Mouse (Mus musculus): ENCODE data around the gene Dcun1d2. TPM values are rescaled to one million over a fixed set of nuclear protein-coding genes. Genes with fewer than 3 reads are reported as not detected.

Dcun1d2 gene
- total RNA-seq, 1 experiment from 2014 or later, result 17.7 TPM

DNA sequence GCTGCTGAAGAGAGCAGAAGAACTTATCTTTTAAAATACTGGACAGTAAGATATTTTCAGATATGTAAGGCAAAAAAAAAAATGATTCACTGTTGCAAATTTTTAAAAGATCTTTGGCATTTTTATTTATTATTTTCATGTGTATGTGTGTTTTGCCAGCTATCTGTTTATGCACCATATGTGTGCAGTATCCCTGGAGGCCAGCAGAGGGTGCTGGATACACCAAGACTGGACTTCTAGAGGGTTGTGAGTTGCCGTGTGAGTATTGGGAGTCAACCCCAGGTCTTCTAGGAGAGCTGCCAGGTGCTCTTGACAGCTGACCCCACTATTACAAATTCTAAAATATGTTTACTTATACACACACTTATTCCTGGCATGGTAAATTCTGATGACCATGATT lies 4.7 kb downstream of the Dcun1d2 start:
- ATAC-seq (replicated peaks in 1 of 2; ENCODE audit: insufficient read depth in 1 of 2, low FRiP score in 2 of 2, low TSS enrichment in 1 of 2, low read depth in 1 of 2, poor library complexity in 2 of 2, severe bottlenecking in 2 of 2), result no peak

GRCm38 (mm10) chr8:13276941-13277447 lies 10.9 kb downstream of the Dcun1d2 start:
- no peak for ATAC-seq (replicated peaks in 1 of 2; ENCODE audit: insufficient read depth in 1 of 2, low FRiP score in 2 of 2, low TSS enrichment in 1 of 2, low read depth in 1 of 2, poor library complexity in 2 of 2, severe bottlenecking in 2 of 2)

DNA sequence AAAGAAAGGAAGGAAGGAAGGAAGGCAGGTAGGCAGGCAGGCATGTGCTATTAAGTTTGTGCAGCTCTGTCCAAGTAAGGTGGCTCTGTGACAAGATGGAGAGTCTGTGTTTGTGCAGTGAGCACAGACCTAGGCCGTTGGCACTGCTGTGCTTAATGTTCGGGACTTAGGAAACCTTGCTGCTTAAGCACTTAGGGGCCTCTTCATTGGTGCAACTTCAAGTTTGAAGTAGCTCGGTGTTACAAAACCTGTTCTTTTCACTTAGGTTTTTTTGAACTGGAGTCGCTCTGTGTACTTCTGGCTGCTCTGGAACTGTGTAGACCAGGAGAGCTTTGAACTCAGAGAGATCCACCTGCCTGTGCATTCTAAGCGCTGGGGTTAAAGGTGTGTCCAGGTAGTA lies 15.1 kb downstream of the Dcun1d2 start:
- no peak for ATAC-seq (replicated peaks in 1 of 2; ENCODE audit: insufficient read depth in 1 of 2, low FRiP score in 2 of 2, low TSS enrichment in 1 of 2, low read depth in 1 of 2, poor library complexity in 2 of 2, severe bottlenecking in 2 of 2)

- no peak for ATAC-seq (replicated peaks in 1 of 2; ENCODE audit: insufficient read depth in 1 of 2, low FRiP score in 2 of 2, low TSS enrichment in 1 of 2, low read depth in 1 of 2, poor library complexity in 2 of 2, severe bottlenecking in 2 of 2)
Observed at GRCm38 (mm10) chr8:13267566-13267965, 20.4 kb downstream of the Dcun1d2 start.

DNA sequence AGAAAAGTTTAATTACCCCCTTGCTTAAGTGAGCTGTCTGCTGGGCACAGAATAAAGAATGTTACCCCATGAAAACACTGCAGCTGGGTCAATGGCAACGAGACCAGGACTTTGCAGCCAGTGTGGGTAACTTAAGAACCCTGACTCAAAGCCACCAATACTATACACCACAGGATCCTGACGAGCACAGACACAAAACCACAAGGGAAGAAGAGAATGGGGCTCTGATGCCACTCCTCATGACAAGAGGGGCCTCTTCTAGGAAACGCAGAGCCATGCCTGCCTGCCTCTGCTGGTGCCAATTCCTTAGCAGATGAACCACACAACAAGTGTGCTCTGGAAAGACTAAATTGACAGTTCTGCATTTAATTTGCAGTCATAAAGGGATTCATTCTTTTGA lies 24.6 kb downstream of the Dcun1d2 start:
- ATAC-seq (replicated peaks in 1 of 2; ENCODE audit: insufficient read depth in 1 of 2, low FRiP score in 2 of 2, low TSS enrichment in 1 of 2, low read depth in 1 of 2, poor library complexity in 2 of 2, severe bottlenecking in 2 of 2), result peak in 1 of 2 experiments; percentile 27; a peak in 1 of 4 replicates

GRCm38 (mm10) chr8:13254019-13254418 lies 33.9 kb downstream of the Dcun1d2 start, which contains the start of gene Adprhl1:
Gene Adprhl1, minus strand, starts transcription at chr8:13254162.
- ATAC-seq (replicated peaks in 1 of 2; ENCODE audit: insufficient read depth in 1 of 2, low FRiP score in 2 of 2, low TSS enrichment in 1 of 2, low read depth in 1 of 2, poor library complexity in 2 of 2, severe bottlenecking in 2 of 2), result peak; percentile 69 to 85

DNA sequence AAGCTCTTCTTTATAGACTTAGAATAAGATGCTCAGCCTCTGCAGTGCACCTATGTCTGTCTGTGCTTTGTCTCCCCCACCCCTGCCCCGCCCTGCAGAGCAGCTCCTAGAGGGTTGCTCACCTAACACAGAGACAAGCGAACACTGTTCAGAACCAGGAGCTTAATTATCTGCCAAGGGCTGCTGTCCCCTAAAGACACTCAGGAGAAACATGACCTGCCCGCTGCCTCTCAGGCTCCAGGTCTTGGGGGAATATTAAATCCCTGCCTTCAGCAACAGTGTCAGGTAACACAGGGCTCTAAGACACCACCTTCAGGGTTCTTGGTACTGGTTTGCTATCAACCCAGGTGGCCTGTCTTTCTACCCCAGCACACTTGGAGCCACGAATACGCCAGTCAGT lies 34.5 kb downstream of the Dcun1d2 start:
- ATAC-seq (replicated peaks in 1 of 2; ENCODE audit: insufficient read depth in 1 of 2, low FRiP score in 2 of 2, low TSS enrichment in 1 of 2, low read depth in 1 of 2, poor library complexity in 2 of 2, severe bottlenecking in 2 of 2), result no peak

DNA sequence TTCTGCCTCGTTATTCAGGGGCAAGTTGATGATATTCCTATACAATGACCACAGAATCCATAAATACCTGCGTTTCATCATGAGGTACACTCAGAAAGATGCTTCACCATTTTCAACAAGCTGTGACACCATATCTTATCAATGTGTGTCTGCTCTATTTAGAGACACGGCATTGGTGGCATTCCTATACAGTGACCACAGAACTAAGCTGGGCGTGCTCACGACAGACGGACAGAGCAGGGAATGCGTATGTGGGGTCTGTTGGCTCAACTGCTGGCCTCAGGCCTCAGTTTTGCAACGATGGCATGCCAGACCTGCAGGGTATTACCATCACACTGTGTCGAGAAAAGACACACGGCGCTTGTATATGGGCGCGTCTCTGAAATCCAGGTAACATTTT lies 35.1 kb downstream of the Dcun1d2 start:
- ATAC-seq (replicated peaks in 1 of 2; ENCODE audit: insufficient read depth in 1 of 2, low FRiP score in 2 of 2, low TSS enrichment in 1 of 2, low read depth in 1 of 2, poor library complexity in 2 of 2, severe bottlenecking in 2 of 2), result no peak

GRCm38 (mm10) chr8:13244343-13244880 lies 43.5 kb downstream of the Dcun1d2 start:
- ATAC-seq (replicated peaks in 1 of 2; ENCODE audit: insufficient read depth in 1 of 2, low FRiP score in 2 of 2, low TSS enrichment in 1 of 2, low read depth in 1 of 2, poor library complexity in 2 of 2, severe bottlenecking in 2 of 2), result no peak

DNA sequence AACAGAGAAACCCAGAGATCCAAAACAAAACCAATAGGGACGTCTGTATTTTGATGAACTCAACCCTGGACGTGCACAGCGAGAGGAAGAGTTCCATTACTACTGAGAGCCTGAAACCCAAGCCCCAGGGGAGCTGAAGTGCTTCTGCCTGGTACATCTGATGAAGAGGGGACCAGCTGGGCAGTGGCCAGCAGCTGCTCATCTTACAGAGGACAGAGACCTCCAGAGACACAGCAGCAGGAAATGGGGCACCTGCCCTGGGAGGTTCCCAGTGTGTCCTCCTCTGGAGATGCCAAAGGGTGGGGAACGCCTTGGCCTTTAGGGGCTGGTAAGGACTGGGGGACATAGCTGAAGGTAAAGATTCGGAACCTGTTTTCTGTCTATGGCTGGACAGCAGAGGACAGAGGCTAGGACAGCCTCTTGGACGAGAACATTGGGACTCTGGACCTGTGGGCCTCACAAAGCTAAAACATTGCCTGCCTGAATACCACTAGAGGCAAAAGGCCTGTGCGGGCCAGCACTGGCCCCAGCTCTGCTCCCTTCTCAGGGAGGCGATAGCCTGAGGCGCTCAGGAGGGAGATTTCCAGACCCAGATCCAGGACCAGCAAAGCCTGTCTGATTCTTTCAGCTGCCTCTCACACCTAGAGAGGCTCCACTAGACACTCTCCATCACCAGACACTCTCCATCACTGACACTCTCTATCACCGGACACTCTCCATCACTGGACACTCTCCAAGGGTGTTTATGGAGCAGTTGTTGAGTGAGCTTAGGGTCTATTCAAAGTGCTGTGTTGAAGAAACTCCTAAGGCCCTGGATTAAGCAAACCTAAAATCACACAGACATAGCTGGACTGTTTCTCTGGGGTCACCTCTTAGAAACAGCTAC lies 44.7 kb downstream of the Dcun1d2 start:
- ATAC-seq (replicated peaks in 1 of 2; ENCODE audit: insufficient read depth in 1 of 2, low FRiP score in 2 of 2, low TSS enrichment in 1 of 2, low read depth in 1 of 2, poor library complexity in 2 of 2, severe bottlenecking in 2 of 2), result no peak

DNA sequence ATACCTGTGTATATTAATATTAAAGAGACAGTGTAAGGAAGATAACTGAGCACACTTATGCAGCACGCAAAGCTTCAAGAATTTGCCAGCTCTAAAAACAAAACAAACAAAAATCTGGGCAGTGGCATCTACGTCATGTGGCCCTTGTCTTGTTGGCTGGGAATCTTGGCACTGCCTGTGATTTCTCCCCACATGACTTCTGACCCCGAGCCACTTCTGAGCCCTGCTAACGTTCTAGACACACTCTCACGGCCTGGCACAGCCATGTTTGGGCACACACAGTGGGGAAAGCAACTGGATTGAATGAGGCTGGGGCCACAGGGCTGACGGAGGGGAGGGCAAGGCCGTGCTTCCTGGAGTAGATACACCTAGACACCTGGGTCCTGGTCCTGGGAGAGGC lies 47.2 kb downstream of the Dcun1d2 start:
- ATAC-seq (replicated peaks in 1 of 2; ENCODE audit: insufficient read depth in 1 of 2, low FRiP score in 2 of 2, low TSS enrichment in 1 of 2, low read depth in 1 of 2, poor library complexity in 2 of 2, severe bottlenecking in 2 of 2), result no peak

DNA sequence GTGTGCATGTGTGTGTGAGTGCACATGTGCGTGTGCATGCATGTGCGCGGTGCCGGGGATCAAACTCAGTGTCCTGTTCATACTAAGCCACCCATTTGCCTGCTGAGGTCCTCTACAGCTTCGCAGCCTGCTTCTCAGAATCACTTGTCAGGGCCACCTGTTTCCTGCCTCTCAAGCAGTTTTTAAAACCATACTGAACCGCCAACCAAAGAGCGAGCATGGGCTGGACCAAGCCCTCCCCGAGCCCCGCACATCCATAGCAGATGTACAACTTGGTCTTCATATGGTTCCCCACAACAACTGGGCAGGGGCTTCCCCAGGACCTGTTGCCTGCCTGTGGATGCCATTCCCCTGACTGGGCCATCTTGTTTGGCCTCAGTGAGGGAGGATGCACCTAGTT lies 47.9 kb downstream of the Dcun1d2 start:
- peak; percentile 56 to 62 for ATAC-seq (replicated peaks in 1 of 2; ENCODE audit: insufficient read depth in 1 of 2, low FRiP score in 2 of 2, low TSS enrichment in 1 of 2, low read depth in 1 of 2, poor library complexity in 2 of 2, severe bottlenecking in 2 of 2)

- ATAC-seq (replicated peaks in 1 of 2; ENCODE audit: insufficient read depth in 1 of 2, low FRiP score in 2 of 2, low TSS enrichment in 1 of 2, low read depth in 1 of 2, poor library complexity in 2 of 2, severe bottlenecking in 2 of 2), result no peak
Observed at GRCm38 (mm10) chr8:13234803-13235202, 53.1 kb downstream of the Dcun1d2 start.

DNA sequence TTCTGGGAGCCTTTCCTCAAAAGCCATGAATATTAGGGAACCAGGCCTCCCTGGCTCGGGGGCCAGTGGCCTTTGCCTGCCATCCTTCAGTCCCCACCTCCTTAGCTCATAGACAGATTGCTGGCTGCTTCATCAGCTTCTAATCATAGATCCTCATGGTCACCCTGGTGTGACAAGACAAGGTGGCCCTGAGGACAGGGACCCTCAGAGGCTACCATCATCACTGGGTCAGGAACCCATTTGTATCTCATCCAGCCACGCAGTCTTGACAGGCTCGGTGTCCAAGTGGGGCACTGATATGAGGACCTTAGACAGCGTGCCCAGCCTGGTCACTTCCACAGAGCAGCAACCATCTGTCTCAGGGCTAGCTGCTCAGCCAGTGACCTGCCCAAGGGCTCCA lies 57.5 kb downstream of the Dcun1d2 start:
- no peak for ATAC-seq (replicated peaks in 1 of 2; ENCODE audit: insufficient read depth in 1 of 2, low FRiP score in 2 of 2, low TSS enrichment in 1 of 2, low read depth in 1 of 2, poor library complexity in 2 of 2, severe bottlenecking in 2 of 2)

DNA sequence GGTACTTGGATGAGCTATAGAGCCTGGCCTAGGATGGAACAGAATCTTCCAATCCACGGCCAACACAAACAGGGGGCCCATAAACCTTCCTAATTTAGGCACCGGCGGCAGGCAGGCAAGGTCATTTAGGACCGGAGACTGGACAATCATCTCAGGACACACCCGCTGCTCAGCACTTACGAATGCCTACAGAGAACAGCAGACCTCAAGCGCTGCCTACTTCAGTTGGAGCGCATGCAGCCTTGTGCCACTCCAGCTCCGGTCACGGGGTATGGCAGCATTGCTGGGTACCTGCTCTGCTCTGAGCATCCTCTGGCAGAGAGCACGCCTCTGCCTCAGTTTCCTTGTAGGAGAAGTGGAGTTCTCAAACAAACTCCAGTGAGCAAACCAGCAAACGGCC lies 58.1 kb downstream of the Dcun1d2 start:
- no peak for ATAC-seq (replicated peaks in 1 of 2; ENCODE audit: insufficient read depth in 1 of 2, low FRiP score in 2 of 2, low TSS enrichment in 1 of 2, low read depth in 1 of 2, poor library complexity in 2 of 2, severe bottlenecking in 2 of 2)

DNA sequence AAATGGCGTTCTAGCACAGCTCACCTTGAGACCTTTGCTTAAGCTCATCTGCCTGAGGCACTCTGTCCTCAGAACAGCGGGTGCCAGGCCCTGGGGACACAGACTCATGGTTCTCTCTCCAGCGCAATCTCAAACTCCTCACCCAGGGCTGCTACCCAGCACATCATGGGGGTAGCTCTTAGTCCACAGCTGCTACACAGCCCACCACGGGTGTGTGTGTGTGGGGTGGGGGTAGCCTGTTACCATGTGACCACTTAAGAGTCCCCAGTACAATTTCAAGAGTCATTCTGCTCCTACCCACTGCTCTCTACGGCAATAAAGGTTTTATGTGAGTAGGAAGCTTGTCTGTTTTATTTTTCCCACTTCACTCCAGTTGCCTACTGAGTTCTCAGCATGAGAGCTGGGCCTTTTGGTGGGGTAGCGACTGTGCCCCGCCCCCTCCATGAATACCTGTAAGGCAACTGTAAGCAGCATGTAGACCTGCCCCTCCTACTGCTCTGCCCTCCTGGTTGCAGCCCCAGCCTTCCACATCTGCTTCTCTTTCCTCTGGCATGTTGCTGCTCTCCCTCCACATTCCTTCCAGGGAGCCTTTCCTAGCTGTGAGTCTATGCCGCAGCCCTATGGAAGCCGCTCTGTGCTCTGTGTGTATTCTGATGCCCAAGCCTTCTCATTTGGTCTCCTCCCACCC lies 58.9 kb downstream of the Dcun1d2 start:
- ATAC-seq (replicated peaks in 1 of 2; ENCODE audit: insufficient read depth in 1 of 2, low FRiP score in 2 of 2, low TSS enrichment in 1 of 2, low read depth in 1 of 2, poor library complexity in 2 of 2, severe bottlenecking in 2 of 2), result no peak

DNA sequence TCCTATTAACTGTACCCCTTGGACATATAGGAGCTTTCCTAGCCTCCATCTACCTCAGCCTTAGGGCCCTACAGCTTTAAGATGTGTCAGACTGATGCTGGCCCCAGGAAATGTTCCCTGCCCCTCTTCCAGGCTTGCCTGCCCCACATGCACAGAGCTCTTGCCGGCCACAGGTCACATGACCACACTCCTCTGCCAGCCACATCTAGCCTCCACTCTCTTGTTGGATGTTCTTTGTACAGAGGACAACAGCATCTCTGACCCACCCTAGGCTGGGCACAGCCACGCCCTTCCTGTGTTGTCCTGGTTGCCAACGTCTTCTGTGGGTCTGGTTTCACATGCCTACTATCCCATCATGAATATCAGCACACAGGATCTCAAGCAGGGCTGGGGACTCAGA lies 60.7 kb downstream of the Dcun1d2 start:
- ATAC-seq (replicated peaks in 1 of 2; ENCODE audit: insufficient read depth in 1 of 2, low FRiP score in 2 of 2, low TSS enrichment in 1 of 2, low read depth in 1 of 2, poor library complexity in 2 of 2, severe bottlenecking in 2 of 2), result no peak

DNA sequence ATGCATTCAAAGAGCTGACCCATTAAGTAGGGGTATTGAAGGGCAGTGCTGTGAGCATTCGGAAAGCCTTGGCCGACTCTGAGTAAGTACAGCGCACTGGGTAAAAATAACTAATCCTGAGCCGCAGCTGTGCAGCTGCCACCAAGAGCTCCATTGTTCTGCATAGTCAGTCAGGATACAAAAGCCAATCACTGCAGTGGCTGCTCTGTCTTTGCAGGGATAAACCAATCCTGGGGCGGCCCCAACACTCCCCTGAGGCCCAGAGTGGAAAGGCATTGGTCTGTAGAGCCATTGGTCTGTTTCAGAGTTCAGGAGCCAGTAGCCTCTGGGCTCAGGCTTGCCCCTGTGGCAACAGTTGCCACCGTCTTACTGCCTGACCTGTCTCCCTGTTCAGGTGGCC lies 61.6 kb downstream of the Dcun1d2 start:
- no peak for ATAC-seq (replicated peaks in 1 of 2; ENCODE audit: insufficient read depth in 1 of 2, low FRiP score in 2 of 2, low TSS enrichment in 1 of 2, low read depth in 1 of 2, poor library complexity in 2 of 2, severe bottlenecking in 2 of 2)
